Mouse (Mus musculus) testis, postnatal 10 days (tissue): Measurements from ENCODE around the gene Rab11fip3.
"Not testable (repeated sequence)": the region's sequence is repeated elsewhere in the genome, so short reads cannot be mapped to it uniquely, and the experiment has no call there.

Experiments used
- DNase-seq: peaks from one replicate; pipeline ENCODE4 v3.0.0; 2021; ENCODE audit warnings: low spot score

Rab11fip3 gene

DNA sequence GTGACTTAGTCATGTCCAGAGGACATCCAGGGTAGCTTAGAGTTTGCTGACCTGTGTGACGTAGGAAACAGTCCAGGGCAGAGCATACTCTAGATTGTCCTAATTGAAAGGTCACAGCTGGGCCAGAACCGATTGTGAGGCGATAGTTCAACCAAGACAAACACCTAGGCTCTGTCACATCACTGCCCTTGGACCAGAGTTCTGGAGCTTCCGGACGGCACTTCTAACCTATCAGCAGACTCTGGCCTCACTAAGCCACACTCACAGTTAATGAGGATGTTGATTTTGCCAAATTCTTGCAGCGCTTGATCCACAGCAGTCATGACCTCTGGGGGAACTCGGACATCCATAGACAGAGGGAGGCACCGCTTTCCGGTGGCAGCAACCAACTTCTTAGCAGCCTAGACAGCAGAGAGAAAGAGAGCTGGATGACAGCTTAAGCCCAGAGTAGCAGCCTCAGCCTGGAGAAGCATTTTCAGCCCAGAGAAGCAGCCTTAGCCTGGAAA, 17.8 kb upstream of the Rab11fip3 start:
- no peak for DNase-seq

DNA sequence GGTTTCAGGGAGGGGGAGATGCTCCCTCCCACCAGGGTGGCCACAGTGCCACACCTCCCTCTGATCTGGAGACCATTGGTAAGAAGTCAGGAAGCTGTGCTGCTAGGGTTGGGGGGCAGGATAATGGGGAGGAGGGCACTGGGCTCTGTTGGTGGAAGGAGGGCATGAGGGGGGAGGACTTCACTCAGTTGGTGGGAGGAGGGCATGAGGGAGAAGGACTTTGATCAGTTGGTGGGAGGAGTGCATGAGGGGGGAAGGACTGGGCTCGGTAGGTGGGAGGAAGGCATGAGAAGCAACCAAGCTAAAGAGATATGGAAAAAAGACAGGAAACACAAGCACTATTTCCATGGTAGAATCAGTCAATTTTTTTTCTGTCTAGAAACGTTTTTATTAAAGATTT, 11.5 kb upstream of the Rab11fip3 start:
- DNase-seq = no peak

DNA sequence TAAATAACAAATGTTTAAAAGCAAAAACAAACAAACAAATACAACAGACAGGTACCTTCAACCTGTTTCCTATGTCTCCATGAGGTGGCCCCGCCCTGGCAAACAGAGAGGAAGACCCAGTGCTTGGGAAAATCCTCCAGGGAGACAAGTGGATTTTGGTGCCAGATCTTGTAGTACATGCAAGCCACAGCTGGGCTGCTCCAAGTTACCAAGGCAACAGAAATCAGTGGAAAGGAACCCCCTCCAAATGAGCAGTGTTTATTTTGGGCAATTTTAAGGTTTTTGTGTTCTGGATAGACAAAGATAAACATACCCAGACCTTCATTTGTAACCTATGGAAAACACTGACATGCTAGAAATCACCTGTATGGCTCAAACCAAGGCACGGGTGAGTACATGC, 9.5 kb upstream of the Rab11fip3 start:
- DNase-seq = no peak

DNA sequence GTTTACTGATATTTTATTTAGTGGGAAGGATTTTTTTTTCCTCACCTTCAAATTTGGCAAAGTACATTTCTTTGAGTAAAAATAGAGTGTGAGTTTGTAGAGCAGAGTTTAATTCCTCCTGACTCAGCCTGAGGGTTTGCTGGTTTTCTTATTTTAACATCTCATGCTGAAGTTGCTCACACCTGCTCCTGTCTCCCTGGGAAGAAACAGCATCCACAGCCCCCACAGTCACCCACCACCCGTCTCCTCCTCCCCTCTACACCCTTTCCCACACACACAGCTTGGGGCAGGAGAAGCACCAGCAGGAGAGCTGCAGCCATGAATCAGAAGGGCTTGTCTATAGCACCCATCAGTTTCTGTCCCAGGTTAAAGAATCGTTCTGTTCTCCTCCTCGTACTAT, 5.9 kb upstream of the Rab11fip3 start:
- no peak for DNase-seq

DNA sequence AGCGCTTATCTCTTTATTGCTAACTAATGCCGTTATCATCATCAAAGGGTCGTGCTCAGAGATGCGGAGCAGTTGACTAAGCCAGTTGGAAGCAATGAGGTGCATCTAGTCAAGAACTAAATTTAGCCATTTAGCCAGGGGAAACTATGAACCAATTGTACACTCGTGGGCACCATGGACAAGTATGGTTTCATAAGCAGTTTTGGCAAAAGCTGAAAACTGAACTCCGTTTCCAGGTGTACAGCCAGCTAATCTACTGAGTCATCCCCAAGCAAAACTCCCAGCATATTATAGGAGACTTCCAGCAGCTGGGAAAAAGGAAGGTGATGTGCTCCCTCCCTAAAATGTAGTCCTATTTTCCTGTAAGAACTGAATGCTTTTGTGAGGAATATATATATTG, 781 bp upstream of the Rab11fip3 start:
- DNase-seq = no peak

DNA sequence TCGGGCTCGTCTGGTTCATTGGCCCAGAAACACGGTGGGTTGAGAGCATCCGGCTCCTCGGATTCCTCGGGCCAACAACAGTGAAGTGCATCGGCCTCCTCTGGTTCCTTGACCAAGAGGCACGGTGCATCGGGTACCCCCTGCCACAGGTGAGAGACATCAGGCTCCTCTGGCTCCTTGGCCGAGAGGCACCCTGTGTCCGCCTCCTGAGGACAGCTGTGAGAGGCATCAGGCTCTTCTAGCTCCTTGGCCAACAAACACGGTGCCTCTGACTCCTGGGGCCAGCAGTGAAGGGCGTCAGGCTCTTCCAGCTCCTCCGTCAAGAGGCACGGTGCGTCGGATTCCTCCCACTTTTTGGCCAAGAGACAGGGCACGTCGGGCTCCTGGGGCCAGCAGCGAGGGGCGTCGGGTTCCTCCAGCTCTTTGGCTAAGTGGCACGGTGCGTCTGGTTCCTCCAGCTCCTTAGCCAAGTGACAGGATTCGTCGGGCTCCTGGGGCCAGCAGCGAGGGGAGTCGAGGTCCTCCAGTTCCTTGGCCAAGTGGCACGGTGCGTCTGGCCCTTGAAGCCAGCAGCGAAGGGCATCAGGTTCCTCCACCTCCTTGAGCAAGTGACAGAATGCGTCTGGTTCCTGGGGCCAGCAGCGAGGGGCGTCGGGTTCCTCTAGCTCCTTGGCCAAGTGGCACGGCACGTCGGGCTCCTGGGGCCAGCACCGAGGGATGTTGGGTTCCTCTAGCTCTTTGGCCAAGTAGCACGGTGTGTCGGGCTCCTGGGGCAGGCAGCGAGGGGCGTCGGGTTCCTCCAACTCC, 1.1 kb downstream of the Rab11fip3 start:
- peak; percentile 46 for DNase-seq

DNA sequence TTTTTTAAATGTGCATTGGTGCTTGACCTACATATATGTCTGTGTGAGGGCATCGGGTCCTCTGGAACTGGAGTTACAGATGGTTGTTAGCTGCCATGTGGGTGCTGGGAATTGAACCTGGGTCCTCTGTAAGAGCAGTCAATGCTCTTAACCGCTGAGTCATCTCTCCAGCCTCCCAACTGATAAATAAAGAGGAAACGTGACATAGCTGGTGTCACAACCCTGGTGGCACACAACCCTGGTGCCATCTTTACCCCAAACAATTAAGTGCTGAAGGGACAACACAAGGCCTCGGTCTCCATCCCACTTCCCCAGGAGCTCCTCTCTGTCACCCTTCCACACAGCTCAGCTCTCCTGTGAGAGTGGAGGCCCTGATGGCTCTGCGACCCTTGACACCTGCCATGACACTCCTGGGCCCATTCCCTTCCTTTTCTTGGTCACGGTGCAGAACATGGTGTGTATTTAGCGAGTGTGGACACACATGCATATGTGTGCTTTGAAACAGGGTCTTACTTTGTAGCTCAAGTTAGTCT, 2.8 kb downstream of the Rab11fip3 start:
- DNase-seq = no peak

DNA sequence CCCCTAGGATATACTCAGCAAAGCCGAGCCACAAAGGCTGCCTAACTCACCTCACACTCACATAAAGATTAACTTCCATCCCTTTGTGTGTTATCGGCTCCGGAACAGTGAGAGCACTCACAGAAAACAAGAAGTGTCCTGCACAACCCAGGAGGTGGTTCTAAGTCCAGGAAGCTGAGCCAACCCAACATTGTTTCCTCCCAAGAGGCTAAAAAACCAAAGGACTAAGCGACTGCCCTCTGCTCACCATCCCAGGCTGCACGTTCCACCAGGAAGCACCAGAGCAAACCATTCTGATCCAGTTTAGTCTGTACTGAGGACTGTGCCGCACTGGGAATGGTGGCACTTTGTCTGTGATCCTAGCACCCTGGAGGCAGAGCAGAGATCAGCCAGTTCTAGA, 4.4 kb downstream of the Rab11fip3 start:
- DNase-seq = no peak

DNA sequence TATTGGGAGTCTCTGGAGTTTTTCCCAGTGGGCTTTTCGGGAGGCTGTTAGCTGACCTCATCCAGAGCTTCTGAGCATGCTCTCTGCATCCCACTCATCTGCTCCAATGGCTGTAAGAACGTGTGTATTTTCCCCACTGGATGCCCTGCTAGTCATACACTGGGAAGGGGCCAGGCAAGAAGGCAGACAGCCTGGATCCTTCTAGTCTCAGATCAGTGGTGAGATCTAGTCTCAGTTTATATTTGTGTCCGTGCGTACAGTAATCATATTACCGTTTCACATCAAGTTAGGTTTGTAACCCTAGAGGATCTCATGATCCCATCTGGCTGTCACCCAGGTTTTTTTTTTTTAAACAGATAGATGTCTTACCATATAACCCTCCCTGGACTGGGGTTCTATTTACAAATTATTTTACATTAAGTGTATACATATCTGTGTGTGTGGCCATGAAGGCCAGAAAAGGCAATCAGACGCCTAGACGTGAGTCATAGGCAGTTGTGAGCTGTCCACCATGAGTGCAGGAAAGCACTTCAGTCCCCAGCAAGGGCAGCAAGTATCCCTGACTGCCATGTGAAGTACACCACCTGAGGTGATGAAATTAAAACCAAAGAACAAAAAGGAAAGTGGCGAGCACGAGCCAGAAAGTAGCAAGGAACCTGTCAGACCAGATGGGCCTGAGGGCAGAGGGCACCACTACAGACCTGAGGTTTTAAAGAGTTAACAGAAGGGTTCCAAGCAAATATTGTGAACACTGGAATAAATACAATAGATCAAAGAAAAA, 11.4 kb downstream of the Rab11fip3 start:
- DNase-seq = no peak

DNA sequence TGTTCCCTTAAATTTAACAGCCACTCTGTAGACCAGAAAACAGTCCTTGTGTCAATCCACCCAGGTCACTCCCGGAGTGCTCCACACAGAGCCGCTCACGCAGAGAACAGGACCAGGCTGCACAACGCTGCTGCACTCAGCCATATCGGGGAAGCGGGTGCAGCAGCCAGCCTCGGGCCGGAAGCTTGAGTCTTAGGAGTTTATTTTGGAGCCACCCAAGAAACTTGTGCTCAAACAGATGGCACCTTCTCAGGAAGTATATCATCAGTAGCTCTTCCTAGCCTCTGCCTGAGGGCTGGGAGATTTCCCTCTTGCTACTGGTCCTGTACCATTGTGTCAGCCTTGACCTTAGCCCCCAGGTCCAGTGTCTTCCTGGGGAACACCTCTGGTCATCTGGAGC, 12.1 kb downstream of the Rab11fip3 start:
- no peak for DNase-seq

DNA sequence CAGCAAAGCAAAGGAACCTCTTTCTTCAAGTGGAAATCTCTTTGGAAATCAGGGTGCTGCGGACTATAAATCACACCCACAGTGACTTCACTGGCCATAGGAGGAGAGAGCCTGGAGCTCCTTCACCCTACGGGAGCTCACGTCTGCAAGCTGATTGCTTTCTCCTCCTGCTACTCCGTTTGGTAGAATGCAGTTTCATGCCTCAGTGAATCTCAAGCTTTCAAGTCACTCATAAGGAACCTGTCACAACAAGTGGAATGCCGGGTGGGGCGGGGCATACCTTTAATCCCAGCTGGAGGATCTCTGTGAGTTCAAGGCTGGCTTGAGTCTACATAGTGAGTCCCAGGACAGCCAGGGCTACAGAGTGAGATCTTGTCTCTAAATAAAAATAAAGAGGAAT, 14.2 kb downstream of the Rab11fip3 start:
- no peak for DNase-seq

DNA sequence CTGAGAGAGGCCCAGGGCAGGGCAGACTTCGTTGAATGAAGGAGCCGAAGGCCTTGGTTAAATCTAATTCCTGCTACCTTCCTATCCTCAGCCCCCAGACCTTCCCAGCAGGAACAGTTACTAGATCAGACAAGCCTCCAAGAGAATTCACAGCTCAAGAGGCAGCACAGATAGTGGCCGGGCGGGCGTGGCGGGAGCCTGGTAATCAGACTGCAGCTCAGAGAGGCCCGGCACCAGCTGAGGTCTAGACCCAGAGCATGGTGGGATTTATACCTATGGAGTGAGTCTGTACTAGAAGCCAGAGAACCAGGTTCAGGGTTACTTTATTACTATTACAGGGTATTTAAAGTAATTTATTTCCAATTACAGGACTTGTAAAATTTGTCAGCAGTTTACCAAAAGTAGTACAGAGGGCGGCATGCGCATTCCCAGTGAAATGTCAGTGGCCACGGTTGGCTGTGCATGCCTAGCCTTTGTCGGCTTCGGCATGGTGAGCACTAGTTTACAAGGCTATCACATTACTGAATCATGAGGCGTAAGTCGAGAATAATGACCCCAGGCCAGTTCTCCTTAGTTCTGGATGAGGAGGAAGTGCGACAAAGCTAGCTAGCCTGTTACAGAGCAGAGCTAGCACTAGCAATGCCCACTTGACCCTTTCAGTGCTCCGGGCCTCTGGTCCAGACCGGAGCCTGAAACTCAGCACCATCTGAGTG, 15.1 kb downstream of the Rab11fip3 start:
- DNase-seq = no peak

DNA sequence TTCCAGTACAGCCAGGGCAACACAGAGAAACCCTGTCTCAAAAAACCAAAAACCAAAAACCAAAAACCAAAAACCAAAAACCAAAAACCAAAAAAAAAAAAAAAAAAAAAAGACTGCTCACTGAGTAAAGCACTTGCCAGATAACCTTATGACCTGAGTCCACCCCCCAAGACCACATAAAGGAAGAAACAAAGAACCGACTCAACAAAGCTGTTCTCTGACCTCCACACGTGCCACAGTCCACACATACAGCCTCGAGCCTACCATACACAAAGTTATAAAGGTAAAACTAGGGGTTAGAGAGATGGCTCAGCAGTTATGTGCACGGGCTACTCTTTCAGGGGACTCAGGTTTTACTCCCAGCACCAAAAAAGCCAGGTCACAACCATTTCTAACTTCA, 16.6 kb downstream of the Rab11fip3 start:
- DNase-seq = no peak

DNA sequence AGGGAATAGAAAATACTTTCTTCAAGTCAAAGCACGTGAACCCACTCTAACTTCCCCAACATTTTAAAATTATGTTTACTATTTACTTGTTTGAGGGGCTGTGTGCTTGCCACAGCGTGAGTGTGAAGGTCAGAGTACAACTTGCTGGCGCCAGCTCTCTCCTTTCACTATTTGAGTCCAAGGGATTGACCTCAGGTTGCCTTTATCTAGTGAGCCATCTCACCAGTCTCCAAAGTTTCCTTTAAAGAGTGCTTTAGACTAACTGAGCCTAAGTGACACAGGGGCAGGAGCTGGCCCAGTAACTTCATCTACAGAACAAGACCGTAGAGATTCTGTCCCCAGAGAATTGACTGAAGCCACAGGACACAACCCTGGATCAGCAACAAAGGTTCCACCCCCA, 17.3 kb downstream of the Rab11fip3 start:
- no peak for DNase-seq

DNA sequence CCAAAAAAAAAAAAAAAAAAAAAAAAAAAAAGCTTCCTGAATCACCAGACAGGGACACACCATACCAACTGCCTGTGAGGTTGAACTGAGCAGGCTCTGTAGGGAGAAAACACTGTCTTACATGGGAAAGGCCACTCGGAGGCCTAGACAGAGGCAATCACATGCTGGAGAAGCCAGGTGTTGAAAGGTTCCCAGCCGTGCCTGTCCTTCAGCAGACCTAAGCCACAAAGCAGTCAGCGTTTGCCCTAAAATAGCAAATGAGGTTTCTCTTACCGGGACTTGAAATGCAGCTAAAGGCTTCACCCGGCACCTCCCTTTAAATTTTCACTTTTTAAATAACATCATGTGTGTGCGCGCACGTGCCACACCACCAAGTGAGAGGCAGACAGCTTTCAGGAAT, 21.2 kb downstream of the Rab11fip3 start:
- DNase-seq = no peak

DNA sequence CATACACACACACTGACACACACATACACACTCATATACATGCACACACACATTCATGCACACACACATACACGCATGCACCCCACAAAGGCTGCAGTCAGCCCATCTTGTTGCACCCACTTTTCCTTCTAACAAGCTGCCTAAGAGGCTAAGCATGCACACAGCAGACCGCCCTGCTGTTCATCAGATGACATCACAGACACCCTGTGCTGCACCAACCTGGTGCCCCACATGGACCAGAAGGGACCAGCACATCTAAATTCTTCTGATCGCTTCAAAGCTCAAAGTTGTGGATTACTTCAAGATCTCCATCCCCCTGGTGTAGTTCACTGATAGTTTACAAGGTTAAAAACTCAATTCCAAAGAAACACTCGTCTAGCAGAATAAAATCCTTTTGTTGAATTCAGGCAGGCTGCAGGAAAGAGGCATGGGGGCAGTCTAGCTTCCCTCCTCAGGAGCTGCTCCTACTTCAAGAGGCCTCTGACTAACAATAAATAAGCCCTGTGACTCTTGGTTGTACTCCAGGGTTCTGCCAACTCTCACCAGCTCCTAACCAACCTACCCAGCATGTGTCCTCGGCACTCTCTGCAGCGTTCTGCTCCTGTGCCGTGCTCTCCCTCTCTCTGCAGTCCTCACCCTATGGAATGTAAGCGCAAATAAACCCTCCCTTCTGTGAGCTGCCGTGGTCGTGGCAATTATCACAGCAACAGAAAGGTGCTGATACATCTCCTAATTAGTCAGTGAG, 22.9 kb downstream of the Rab11fip3 start:
- no peak for DNase-seq

DNA sequence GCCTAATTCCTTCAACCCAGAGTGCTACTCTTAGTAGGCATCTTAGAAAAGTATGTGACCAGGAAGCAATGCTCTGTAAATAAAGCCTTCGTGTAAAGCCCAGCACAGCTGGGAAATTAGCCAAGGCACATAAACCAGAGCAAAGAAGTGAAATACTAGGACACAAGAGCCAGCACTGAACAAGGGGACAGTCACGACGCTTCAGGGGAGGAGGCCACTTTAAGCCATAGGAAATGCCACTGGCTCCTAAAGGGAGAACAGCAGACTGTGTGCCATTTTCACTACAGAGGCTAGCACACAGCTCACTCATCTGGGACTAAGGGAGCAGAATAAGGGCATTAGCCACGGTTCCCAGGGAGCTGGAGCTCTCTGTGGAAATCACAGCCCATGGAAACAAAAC, 24.1 kb downstream of the Rab11fip3 start:
- no peak for DNase-seq

DNA sequence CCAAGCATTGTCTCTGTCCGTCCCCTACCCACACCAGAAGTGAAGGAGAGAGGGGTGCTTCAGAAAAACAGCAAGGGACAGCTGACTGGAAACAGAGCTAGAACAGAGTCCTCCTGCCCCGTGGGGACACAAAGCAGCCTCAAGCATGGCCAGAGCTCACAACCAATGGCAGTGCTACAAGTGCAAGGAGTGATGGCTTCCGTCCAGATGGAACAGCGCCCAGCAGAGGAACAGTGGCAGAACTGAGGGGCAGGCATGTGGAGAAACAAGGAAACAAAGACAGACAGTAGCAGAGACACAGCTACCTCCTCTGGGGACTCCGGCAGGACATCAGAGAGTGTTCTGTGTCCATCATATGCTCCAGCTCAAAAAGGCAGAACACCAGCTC, 26.1 kb downstream of the Rab11fip3 start:
- peak; percentile 88 for DNase-seq

DNA sequence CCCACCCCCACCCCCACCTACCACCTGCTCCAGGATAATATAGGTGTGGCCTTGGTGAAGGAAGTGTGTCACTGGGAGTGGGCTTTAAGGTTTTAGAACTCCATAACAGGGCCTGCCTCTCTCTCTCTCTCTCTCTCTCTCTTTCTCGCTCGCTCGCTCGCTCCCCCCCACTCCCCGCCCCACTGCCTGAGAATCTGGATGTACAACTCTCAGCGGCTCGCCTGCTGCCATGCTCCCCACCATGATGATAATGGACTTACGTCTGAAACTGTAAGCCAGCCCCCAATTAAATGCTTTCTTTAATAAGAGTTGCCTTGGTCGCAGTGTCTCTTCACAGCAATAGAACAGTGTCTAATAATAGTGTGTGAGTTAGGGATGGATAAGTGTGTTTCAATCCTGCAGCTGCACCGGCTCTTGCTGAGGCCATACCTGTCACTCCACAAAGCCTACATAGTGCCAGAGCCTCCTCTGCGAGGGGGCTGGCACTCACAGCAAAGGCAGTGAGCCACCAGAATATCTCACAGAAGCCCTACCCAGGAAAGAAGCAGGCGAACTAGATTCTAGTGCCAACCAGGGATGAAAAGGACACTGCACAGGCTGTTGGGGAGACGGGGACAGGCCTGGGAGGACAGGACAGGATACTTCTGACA, 26.6 kb downstream of the Rab11fip3 start:
- no peak for DNase-seq

DNA sequence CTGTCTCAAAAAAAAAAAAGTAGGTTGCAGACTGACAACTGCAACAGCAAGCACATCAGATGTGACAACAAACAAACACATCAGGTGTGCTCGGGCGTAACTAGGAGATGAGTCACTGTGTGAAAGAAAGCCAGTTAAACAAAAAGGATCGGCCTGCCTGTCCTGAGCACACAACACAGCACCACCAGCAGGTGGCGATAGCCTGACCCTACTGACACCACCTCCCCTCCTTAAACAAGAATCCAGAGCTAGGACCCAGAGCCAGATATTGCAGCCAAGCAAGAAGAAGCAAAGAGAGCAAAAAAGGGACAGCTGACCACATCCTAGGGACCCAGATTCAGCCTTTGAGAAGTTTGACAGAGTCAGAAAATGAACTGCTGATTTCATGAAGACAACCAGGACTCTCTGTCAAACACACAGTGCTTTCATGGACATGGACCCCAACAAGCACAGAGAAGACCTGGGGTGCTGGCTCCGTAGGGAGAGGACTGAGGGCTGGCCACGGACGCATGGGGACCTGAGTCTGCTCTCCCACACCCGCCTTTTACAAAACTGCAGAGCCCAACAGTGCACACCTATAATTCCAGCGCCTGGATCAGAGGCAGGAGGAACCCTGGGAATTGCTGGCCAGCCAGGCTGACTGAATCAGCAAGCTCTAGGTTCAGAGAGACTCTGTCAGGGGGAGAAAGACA, 28.1 kb downstream of the Rab11fip3 start:
- DNase-seq = peak; percentile 71

DNA sequence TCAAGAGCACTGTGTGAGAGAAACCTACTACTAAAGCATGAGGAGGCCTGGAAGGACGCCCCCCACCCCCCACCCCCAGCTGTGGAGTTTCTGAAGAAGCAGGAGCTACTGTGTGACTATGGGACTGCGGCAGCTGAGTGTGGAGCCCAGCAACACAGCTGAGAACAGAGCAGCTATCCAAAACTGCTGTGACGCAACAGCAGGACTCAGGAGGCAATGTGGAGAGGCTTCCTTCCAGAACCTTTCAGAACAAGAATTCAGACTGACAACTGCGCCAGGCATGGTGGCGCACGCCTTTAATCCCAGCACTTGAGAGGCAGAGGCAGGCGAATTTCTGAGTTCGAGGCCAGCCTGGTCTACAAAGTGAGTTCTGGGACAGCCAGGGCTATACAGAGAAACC, 28.6 kb downstream of the Rab11fip3 start:
- DNase-seq = not testable (repeated sequence)
